Mouse (Mus musculus) small intestine, adult 2 months (tissue): ENCODE results near the gene Shroom4. TPM values are rescaled to one million over a fixed set of nuclear protein-coding genes. Genes with fewer than 3 reads are reported as not detected.

ENCODE experiments used
- H3K27ac ChIP-seq: fragments of 200-500 bp; 2 replicates; pipeline ENCODE4 v1.5.1; 2012; ENCODE audit warnings: low read depth, low read length, control low read depth, inconsistent platforms; ENCODE audit not compliant: insufficient read depth
- H3K27me3 ChIP-seq: fragments of 200-500 bp; 2 replicates; pipeline ENCODE4 v1.6.1; 2012; ENCODE audit warnings: mild to moderate bottlenecking, moderate library complexity, low read length, inconsistent platforms; ENCODE audit not compliant: control insufficient read depth, insufficient read depth
- H3K36me3 ChIP-seq: fragments of 200-500 bp; 2 replicates; pipeline ENCODE4 v1.6.1; 2012; ENCODE audit warnings: mild to moderate bottlenecking, low read length, control low read depth, inconsistent platforms; ENCODE audit not compliant: control insufficient read depth, insufficient read depth
- H3K4me1 ChIP-seq: fragments of 200-500 bp; 2 replicates; pipeline ENCODE4 v1.6.1; 2012; ENCODE audit warnings: low read length, inconsistent platforms, mixed read lengths; ENCODE audit not compliant: control insufficient read depth, insufficient read depth, insufficient read length
- H3K4me3 ChIP-seq: fragments of 200-500 bp; 2 replicates; pipeline ENCODE4 v1.5.1; 2012; ENCODE audit warnings: low read depth, mild to moderate bottlenecking, control low read depth, inconsistent platforms, low read length, moderate library complexity
- CTCF ChIP-seq: fragments of 200-500 bp; IDR thresholded peaks from 2 replicates; pipeline ENCODE4 v1.5.1; 2012; ENCODE audit warnings: low read depth, mild to moderate bottlenecking, control low read depth, inconsistent platforms, low read length, moderate library complexity, mixed read lengths; ENCODE audit not compliant: insufficient replicate concordance, insufficient read length; ENCODE audit errors: extremely low read depth
- POLR2A ChIP-seq: fragments of 200-500 bp; IDR thresholded peaks from 2 replicates; pipeline ENCODE4 v1.6.1; 2012; ENCODE audit warnings: low read depth, mild to moderate bottlenecking, control low read depth, inconsistent platforms, low read length, moderate library complexity
- WGBS: fragments of 180-500 bp; shearing (Covaris S2); methylation state at CpG from one replicate; pipeline ENCODE4 v1.1.7; 2018; 5-methylcytosine and 5-hydroxymethylcytosine counted together
- polyA plus RNA-seq: library from polyadenylated mRNA; depleted of rRNA; stranded (reverse); fragments of >200 nt; gene quantifications from 2 replicates; pipeline ENCODE4 v1.2.3, GENCODE M21; 2012; rRNA removed

The Shroom4 gene
- polyA plus RNA-seq, result 0.23 and 0.33 TPM in 2 replicates

DNA sequence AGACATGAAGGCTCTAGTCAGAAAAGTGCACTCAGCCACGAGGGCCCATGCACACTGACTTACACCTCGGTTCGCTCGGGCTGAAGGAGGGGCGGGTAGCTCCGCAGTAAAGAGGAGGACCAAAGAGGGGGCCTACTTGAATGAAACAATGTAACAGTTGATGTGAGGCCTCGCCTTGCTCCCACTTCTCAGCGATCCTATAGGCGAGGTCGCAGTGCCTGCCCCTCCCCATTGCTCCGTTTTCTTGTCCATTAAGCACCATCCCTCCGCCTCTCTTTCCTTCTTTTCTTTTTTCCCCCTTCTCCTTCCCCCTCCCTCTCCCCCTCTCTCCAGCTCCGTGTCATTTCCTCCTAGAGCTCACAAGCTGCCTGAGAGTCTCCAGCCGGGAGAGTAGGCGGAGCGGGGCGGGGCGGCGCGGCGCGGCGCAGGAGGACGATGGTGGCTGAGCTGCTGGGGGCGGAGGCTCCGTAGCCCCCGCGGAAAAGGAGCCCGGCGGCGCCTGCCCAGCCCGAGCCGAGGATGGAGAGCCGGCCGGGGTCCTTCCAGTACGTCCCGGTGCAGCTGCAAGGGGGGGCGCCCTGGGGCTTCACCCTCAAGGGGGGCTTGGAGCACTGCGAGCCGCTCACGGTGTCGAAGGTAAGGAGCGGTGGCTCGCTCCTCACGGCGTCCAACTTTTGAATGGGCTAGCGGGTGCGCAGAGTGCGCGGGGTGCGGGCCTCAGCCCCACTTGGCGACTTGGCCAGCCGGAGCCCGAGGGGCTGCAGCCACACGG lies at the start of gene Shroom4:
Shroom4 (plus strand) TSS at position 229 of the 772 bp plus-strand sequence.
- Histone ChIP-seq H3K4me1 (peaks cover 3% of the 10 kb centered on the region; the same call in 1 of the 2 replicates), H3K36me3 (no peaks in the 10 kb centered on the region), H3K27ac (no peak within 1 kb of the TSS), H3K27me3 (no peaks in the 10 kb centered on the region; the same call in 1 of the 2 replicates), H3K4me3 (peak within 1 kb of the TSS; percentile 76)
- no peak for TF ChIP-seq CTCF
- no peak for TF ChIP-seq POLR2A
- 7% methylated on average over 52 of the region's 55 CpGs for WGBS

DNA sequence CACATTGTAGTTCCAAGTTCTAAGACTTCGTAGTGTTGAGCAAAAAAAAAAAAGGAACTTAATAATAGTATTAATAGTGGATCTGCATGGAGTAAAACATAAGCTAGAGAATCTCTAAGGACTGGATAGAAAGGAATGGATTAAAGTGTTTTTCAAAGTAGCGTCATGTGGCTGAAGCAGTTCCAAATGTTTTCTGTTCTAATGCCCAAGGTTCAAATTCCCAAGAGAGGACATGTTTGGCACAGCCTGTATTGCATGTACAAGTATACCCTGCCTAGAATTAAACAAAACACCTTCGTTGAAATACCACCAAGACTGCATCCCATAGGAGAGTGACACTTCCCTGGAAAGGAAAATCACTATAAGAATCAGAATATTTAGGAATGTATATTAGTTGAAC lies 42.8 kb upstream of the Shroom4 start:
- Histone ChIP-seq H3K27me3 (no peaks in the 10 kb centered on the region), H3K36me3 (no peaks in the 10 kb centered on the region), H3K4me1 (no peaks in the 10 kb centered on the region), H3K4me3 (no peak overlapping the region), H3K27ac (no peak overlapping the region)
- no peak for TF ChIP-seq CTCF
- no peak for TF ChIP-seq POLR2A
- WGBS, result 75% methylated on average over 3 of the region's 3 CpGs

DNA sequence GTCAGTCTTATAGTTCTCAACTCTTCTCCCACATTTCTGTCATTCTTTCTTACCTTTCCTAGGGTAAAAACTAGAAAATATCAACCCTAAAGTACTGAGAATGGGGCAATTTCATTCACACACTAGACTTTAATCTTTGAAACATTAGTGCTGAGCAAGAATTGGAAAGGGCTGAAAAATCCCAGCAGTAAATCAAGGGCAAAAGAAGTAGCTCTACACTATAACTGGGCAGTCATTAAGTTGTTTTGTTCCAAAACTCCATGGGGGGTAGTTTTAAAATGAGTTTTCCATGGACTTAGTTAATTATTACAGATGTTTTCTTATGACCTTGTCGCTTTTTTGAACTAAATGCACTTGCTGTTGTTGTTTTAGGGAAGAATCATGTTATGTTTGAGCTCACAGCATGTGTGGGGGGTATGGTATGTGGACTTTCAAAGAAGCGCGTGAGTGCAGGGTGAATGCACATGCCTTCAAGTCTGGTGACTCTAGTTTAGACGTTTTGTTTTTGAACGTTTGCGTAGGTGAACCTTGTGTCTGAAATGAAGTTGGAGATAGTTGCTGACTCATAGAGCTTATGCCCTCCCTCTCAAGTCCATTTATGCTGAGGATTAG lies 42.0 kb upstream of the Shroom4 start:
- Histone ChIP-seq H3K27ac (no peak overlapping the region), H3K4me3 (no peak overlapping the region), H3K27me3 (no peaks in the 10 kb centered on the region), H3K36me3 (no peaks in the 10 kb centered on the region), H3K4me1 (no peaks in the 10 kb centered on the region)
- no peak for TF ChIP-seq CTCF
- no peak for TF ChIP-seq POLR2A
- 72% methylated on average over 6 of the region's 6 CpGs for WGBS

DNA sequence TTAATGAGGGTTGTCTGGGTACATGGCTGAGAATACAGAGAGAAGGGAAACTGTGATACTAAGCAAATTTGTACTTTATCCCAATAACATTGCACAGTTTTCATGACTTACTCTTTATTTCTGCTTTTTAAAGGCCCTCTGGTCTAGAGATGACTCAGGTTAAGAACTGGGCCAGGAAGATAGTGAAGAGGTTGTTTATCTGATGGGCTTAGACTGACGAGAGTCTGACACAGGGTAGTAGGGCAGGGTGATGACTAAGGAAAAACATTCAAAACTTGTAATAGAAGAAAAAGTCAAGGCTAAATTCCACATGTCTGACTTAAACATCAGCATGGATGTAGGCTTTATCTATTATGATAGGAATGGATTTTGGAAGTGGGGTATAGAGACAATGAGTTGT lies 30.8 kb upstream of the Shroom4 start:
- WGBS, result 44% methylated on average over 1 of the region's 1 CpGs
- Histone ChIP-seq H3K4me3 (no peak overlapping the region), H3K27ac (no peak overlapping the region), H3K27me3 (no peaks in the 10 kb centered on the region), H3K36me3 (no peaks in the 10 kb centered on the region), H3K4me1 (no peaks in the 10 kb centered on the region)
- TF ChIP-seq CTCF, result no peak
- no peak for TF ChIP-seq POLR2A

DNA sequence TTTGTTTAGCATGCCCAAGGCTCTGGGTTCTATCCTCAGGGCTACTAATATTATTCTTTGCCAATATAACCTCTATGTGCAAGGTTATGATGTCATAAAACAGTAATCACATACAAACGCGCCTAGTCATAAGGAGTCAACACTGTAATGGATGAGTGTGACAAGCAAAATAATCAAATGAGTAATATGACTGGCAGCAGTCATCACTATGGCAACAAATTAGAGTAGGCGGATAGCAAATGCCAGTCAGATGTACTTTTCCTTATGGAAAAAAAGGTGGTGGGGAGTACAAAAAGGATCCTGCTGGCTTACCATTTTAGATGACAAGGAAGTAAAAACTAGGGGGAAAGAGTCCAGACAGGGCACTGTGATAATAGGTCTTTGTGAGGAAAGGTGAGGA lies 28.9 kb upstream of the Shroom4 start:
- TF ChIP-seq CTCF (no peak), POLR2A (no peak)
- H3K27me3 ChIP-seq, result no peaks in the 10 kb centered on the region
- WGBS, result 29% methylated on average over 3 of the region's 3 CpGs
- no peaks in the 10 kb centered on the region for H3K36me3 ChIP-seq
- no peak overlapping the region for H3K4me3 ChIP-seq
- no peaks in the 10 kb centered on the region for H3K4me1 ChIP-seq
- no peak overlapping the region for H3K27ac ChIP-seq

DNA sequence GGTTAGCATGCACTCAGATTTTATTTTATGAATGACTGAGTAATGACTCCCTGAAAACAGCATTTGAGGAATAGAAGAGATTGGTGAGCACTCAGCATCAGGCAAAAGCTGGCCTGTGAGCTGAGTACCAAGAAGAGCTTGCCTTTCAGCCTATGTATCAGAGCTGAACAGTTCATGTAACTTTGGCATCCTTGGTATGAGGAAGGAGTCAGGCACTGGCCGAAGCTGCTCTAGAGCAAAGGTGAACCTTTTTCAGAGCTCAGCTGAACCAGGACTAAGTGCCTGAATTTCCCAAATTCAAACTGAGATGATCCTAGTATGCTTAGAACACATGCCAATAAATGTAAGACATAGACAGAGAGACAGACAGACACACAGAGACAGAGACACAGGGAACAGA lies 5.8 kb upstream of the Shroom4 start:
- Histone ChIP-seq H3K36me3 (no peaks in the 10 kb centered on the region), H3K27ac (no peak overlapping the region), H3K4me1 (no peaks in the 10 kb centered on the region), H3K4me3 (no peak overlapping the region), H3K27me3 (no peaks in the 10 kb centered on the region)
- no peak for TF ChIP-seq CTCF
- TF ChIP-seq POLR2A, result no peak
- 37% methylated on average over 1 of the region's 1 CpGs for WGBS

DNA sequence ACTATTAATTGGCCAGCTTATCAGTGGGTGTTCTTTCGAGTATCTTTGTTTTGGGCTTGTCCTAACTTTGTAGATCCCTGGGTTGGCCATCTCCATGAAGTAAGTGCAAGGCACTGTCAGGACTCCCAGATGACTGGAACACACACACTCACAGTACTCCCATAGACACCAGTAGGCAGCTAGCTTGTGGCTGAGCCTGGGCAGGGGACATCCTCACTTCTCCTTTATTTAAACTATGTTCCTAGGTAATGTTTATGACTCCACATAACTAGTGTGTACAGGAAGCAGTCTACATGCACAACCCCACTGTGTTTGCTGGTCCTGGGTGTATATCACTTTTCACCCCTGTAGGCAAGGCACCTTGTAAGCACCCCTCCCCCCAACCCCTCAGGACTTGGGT lies 461 bp upstream of the Shroom4 start:
- Histone ChIP-seq H3K4me3 (peak overlapping the region; percentile 76), H3K36me3 (no peaks in the 10 kb centered on the region), H3K4me1 (peaks cover 3% of the 10 kb centered on the region; the same call in 1 of the 2 replicates), H3K27me3 (no peaks in the 10 kb centered on the region; the same call in 1 of the 2 replicates), H3K27ac (no peak overlapping the region)
- 56% methylated on average over 1 of the region's 1 CpGs for WGBS
- no peak for TF ChIP-seq POLR2A
- no peak for TF ChIP-seq CTCF
